Mouse (Mus musculus) CD4-positive naive resting alpha-beta T cell, adult 57 days (primary cell): Measurements from ENCODE around the gene Mtln. TPM values are rescaled to one million over a fixed set of nuclear protein-coding genes. Genes with fewer than 3 reads are reported as not detected.

Experiments
- total RNA-seq: library from RNA; stranded (reverse); gene quantifications from one replicate; pipeline ENCODE4 v1.2.4, GENCODE M21; 2023

Mtln gene
- total RNA-seq = 12.4 TPM

DNA sequence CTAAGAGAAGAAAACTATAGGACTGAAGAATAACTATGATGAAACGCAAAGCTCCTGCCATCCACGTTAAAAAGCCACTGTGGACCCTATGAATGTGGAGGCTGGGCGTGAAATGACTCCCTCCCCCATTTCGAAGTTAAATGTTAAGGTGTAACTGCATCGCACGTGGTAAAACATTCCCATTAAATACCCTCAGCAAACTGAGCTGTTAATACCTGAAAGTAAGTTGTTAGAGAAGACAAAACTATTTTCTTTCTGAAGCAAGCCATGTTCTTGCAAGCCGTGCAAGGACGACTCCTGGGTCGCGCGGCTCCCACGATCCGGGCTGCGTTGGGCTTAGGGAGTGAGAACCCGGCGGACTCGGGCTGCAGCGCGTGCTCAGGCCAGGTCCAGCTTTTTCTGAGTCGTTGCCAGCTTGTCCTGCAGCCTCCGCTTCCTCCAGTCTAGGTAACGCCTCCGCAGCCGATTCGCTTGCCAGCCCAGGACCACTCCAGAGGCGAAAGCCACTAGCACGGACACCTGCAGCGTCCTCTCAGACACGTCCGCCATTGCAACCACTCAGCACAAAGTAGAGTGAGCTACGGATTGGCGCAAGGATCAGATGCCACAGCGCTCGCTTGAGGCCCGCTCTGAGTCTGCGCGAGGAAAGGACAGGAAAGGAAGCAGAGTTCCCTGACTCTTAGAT, at the start of gene Mtln:
Gene Mtln (minus strand): TSS at position 570 of the 685 bp plus-strand sequence.

DNA sequence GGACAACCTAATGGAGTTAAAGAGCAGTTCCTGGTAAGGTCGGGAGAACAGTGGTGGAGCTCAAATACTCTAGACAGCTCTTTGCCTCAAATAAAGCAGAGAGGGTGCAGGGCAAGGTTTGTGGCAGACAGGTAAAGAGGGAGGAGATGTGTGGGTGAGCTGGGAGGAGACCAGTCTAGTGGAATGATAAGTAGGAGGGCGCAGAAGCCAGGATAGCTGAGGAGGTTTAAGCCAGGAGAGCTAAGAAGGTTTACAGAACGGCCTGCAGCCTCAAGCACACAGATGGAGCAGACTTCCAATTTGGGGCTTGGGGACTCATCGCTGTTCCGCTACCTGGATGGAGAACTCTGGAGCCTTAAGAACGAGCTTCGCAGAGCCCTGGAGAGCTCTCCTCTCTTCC, 46.3 kb upstream of the Mtln start, which contains the start of gene Acoxl:
Gene Acoxl (plus strand): TSS at position 301 of the 400 bp plus-strand sequence.

DNA sequence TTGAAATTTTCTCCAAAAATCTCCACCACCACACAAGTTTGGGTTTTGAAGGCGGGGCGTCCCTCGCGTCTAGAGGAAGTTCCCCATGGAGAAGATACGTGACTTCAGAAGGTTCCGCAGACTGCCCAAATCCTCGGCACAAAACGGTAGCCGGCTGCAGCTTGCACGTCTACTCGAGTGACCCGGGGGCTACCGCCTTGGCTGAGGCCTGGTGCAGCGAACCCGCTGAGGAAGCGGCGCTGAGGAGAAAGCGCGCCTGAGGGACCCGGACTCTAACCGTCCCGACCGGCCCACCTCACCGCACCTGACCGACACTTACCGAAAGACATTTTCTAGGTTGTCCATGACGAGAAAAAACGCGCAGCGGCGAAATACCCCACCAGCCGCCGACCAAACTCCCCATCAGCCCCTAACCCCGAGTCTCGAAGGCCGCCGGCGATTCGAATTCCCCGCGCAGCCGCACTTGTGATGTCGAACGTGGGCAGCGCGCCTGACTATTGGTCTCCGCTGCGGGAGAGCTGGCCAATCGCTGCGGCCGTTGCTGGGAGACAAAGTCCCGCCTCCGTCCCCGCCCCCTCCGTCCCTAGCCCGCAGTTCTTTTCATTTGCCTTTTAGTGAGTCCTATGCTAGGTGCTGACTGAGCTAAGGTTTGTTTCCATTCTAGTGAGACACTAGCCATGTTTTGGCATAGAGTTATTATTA, 39.3 kb upstream of the Mtln start, which contains the start of gene Bub1:
Gene Bub1 (minus strand): TSS at position 465 of the 702 bp plus-strand sequence.

DNA sequence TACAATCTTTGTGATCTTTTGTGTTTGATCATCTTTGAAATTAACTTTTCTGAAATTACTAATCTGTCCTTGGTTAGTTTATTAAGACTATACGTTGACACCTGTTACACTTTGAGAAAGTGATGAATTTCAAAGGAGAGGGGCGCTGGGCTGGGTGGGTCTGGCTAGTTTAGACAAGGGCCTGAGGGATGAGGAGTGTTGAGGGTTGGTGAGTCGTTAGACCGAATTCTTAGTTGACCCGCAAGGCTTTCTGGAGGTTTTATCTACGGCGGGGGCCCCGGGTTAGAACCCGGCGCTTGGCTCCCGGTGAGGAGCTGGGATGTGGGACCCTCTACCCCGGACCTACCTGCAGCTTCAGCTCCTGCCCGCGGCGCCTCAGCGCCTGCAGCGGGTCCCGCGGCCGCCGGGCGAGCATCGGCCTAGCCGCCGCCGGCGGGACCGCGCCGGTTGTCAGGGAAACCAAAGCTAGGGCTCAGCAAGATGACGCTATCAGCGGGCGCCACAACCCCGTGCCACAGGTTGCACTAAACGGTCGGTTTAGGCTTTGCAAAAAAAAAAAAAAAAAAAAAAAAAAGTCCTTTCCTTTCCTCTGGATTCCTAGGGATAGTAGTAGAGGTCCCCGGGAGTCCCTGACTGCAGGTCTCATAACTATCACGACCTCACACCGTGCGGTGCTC, 3.7 kb downstream of the Mtln start, which contains the start of gene Nphp1:
Gene Nphp1 (minus strand): TSS at position 458 of the 677 bp plus-strand sequence.

Other genes with a start within 250 kb of the Mtln start
- gene Zfp661, start 205.4 kb downstream of the Mtln start, total RNA-seq = 5.9 TPM
- 140 TPM for gene Mrps5, start 205.3 kb downstream of the Mtln start, total RNA-seq
- gene Mal, start 135.8 kb downstream of the Mtln start, total RNA-seq = not detected
- not detected for gene Mall, start 62.6 kb downstream of the Mtln start, total RNA-seq
- gene Nphp1, start 3.6 kb downstream of the Mtln start, total RNA-seq = 0.41 TPM
- gene Bub1, start 39.4 kb upstream of the Mtln start, total RNA-seq = 0.50 TPM
- 4.2 TPM for gene Acoxl, start 46.4 kb upstream of the Mtln start, total RNA-seq